Mouse (Mus musculus): ENCODE measurements around the gene Il34. TPM values are rescaled to one million over a fixed set of nuclear protein-coding genes. Genes with fewer than 3 reads are reported as not detected.
A peak's percentile ranks its signal among the peaks of the same experiment; 100 is the strongest.

The Il34 gene
- polyA plus RNA-seq, 1 experiment: 2.0 TPM

DNA sequence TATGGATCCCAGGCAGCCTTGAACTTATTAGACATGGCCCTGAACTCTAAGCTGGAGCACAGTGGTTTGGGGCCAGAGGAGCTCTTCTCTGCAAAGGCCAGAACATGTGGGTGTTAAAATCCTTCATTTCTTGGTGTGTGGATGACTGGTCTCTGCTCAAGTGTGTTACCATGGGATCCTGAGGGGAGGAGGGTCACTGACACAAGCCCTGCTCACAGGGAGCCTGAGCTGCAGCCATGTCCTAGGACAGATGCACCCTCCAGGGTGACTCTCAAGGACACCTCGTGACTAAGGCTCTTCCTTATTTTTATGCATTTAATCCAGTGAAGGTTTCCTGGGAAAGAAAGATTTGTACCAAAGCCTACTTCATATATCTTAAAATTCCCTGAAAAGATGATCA is 107.6 kb downstream of the Il34 start:
- Histone ChIP-seq H3K27me3 (ENCODE audit: control insufficient read depth, insufficient read depth, low read length) (no peaks in the 10 kb centered on the region), H3K4me3 (ENCODE audit: control insufficient read depth, low read depth, low read length) (no peak overlapping the region), H3K27ac (ENCODE audit: control insufficient read depth, insufficient read depth, low read depth, low read length) (no peak overlapping the region), H3K4me1 (ENCODE audit: control insufficient read depth, insufficient read depth, low read length) (no peaks in the 10 kb centered on the region; the same call in 1 of the 2 replicates), H3K36me3 (ENCODE audit: control insufficient read depth, insufficient read depth, low read length) (no peaks in the 10 kb centered on the region)
- TF ChIP-seq CTCF (IDR thresholded peaks at IDR 0.05; ENCODE audit: control insufficient read depth, insufficient read depth, insufficient replicate concordance, low read depth, low read length): no peak
- no peak for TF ChIP-seq POLR2A (IDR thresholded peaks at IDR 0.05; ENCODE audit: control insufficient read depth, low read depth, low read length)

DNA sequence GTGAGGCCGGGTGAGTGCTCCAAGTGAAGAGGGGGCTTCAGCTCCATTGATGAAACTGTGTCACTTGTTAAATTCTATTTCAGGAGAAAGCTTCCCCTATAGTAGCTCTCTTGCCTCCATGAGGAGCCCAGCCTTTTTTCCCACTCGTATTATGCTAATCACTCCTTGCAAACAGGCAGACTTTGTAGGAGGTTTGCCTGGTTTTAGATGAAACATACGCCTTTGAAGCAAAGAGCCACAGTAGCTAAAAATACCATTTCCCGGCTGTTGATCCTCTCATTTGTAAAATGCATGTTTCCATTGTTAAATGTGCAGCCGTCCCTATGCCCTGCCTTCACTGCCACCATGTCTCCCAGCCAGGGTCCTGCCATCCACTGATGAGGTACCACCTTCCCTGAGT is 108.2 kb downstream of the Il34 start:
- TF ChIP-seq CTCF (IDR thresholded peaks at IDR 0.05; ENCODE audit: control insufficient read depth, insufficient read depth, insufficient replicate concordance, low read depth, low read length) (no peak), POLR2A (IDR thresholded peaks at IDR 0.05; ENCODE audit: control insufficient read depth, low read depth, low read length) (no peak)
- Histone ChIP-seq H3K36me3 (ENCODE audit: control insufficient read depth, insufficient read depth, low read length) (no peaks in the 10 kb centered on the region), H3K27ac (ENCODE audit: control insufficient read depth, insufficient read depth, low read depth, low read length) (no peak overlapping the region), H3K4me1 (ENCODE audit: control insufficient read depth, insufficient read depth, low read length) (no peaks in the 10 kb centered on the region; the same call in 1 of the 2 replicates), H3K4me3 (ENCODE audit: control insufficient read depth, low read depth, low read length) (no peak overlapping the region), H3K27me3 (ENCODE audit: control insufficient read depth, insufficient read depth, low read length) (no peaks in the 10 kb centered on the region)

DNA sequence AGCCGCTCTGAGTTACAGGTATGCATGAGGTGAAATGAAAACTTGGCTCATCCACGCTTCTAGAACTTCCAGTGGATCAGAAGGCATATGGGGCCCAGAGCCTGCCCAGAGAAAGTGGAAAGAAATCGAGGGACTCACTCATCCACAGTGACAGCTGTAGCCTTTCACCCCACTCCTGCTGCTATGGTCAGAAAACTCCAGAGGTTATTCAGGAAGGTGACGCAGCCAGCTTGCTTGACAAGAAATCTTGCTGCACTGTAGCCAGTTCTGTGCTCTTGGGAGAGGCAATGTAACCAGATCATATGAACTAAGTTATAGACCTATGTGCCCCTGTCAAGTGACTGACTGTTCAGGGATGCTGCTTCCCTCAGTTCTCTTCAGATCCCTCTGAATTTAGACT is 109.7 kb downstream of the Il34 start:
- Histone ChIP-seq H3K27ac (ENCODE audit: control insufficient read depth, insufficient read depth, low read depth, low read length) (no peak overlapping the region), H3K4me3 (ENCODE audit: control insufficient read depth, low read depth, low read length) (no peak overlapping the region), H3K4me1 (ENCODE audit: control insufficient read depth, insufficient read depth, low read length) (no peaks in the 10 kb centered on the region; the same call in 1 of the 2 replicates), H3K27me3 (ENCODE audit: control insufficient read depth, insufficient read depth, low read length) (no peaks in the 10 kb centered on the region), H3K36me3 (ENCODE audit: control insufficient read depth, insufficient read depth, low read length) (no peaks in the 10 kb centered on the region)
- TF ChIP-seq CTCF (IDR thresholded peaks at IDR 0.05; ENCODE audit: control insufficient read depth, insufficient read depth, insufficient replicate concordance, low read depth, low read length): no peak
- no peak for TF ChIP-seq POLR2A (IDR thresholded peaks at IDR 0.05; ENCODE audit: control insufficient read depth, low read depth, low read length)

DNA sequence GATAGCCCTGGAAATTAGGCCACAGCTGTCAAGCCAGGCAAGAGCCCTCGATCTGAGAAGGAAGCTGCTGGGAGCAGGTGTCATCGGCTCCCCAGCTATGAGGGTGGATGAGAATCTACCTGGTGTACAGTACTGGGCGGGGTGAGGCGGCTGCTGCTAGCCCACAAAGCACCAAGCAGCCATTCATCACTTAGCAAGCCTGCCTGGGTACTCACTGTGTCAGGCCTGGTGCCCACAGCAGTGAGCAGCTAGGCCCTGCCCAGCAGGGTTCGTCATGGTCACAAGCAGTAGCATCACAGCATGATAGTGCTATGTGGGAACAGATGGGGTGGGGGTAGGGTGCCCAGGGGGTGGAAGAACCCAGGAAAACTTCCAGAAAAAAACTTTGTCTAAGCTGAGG is 110.3 kb downstream of the Il34 start:
- H3K27me3 ChIP-seq (ENCODE audit: control insufficient read depth, insufficient read depth, low read length): no peaks in the 10 kb centered on the region
- H3K4me1 ChIP-seq (ENCODE audit: control insufficient read depth, insufficient read depth, low read length): no peaks in the 10 kb centered on the region; the same call in 1 of the 2 replicates
- no peak overlapping the region for H3K4me3 ChIP-seq (ENCODE audit: control insufficient read depth, low read depth, low read length)
- no peak for TF ChIP-seq CTCF (IDR thresholded peaks at IDR 0.05; ENCODE audit: control insufficient read depth, insufficient read depth, insufficient replicate concordance, low read depth, low read length)
- TF ChIP-seq POLR2A (IDR thresholded peaks at IDR 0.05; ENCODE audit: control insufficient read depth, low read depth, low read length): no peak
- no peaks in the 10 kb centered on the region for H3K36me3 ChIP-seq (ENCODE audit: control insufficient read depth, insufficient read depth, low read length)
- no peak overlapping the region for H3K27ac ChIP-seq (ENCODE audit: control insufficient read depth, insufficient read depth, low read depth, low read length)

DNA sequence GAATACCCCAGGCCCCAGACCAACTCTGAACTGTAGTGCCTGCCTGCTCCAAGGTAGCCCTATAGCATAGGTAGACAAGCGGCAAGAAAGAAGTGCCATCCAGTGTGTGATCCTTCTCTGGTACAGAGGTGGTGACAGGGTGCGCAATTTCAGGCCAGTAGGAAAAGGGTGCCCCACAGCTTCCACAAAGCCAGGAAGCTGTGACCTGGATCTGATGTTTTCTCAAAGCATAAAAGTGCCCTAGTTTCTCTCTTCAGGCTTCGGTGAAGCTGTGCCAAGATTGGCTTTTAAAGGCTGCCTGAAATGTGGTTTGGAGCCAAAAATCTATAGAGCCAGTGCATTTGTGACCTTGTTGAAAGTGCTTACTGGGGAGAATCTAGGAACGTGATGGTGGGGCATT is 110.9 kb downstream of the Il34 start:
- no peak for TF ChIP-seq CTCF (IDR thresholded peaks at IDR 0.05; ENCODE audit: control insufficient read depth, insufficient read depth, insufficient replicate concordance, low read depth, low read length)
- TF ChIP-seq POLR2A (IDR thresholded peaks at IDR 0.05; ENCODE audit: control insufficient read depth, low read depth, low read length): no peak
- Histone ChIP-seq H3K27ac (ENCODE audit: control insufficient read depth, insufficient read depth, low read depth, low read length) (no peak overlapping the region), H3K4me3 (ENCODE audit: control insufficient read depth, low read depth, low read length) (no peak overlapping the region), H3K4me1 (ENCODE audit: control insufficient read depth, insufficient read depth, low read length) (no peaks in the 10 kb centered on the region; the same call in 1 of the 2 replicates), H3K27me3 (ENCODE audit: control insufficient read depth, insufficient read depth, low read length) (no peaks in the 10 kb centered on the region), H3K36me3 (ENCODE audit: control insufficient read depth, insufficient read depth, low read length) (no peaks in the 10 kb centered on the region)

DNA sequence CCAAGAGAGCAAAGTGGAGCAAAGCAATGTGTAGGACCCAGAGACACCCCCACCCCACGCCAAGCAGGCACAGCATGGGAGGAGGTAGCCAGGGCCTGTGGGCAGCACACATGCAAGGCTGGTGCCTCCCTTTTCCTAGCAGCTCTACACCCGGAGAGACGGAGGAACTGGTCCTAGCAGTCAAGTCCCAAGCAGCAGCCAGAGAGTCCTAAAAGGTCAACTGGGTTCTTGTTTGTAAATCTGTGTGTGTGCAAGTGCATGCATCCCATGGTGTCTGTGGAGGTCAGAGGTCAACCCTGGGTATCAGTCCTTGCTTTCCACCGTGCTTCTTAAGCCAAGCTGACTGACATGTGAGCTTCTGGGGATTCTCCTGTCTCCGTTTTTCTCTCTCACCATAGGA is 111.5 kb downstream of the Il34 start:
- H3K4me1 ChIP-seq (ENCODE audit: control insufficient read depth, insufficient read depth, low read length): no peaks in the 10 kb centered on the region
- TF ChIP-seq POLR2A (IDR thresholded peaks at IDR 0.05; ENCODE audit: control insufficient read depth, low read depth, low read length) (0 out of 2 replicates have a peak, but pooled peaks have one; percentile 12), CTCF (IDR thresholded peaks at IDR 0.05; ENCODE audit: control insufficient read depth, insufficient read depth, insufficient replicate concordance, low read depth, low read length) (no peak)
- H3K4me3 ChIP-seq (ENCODE audit: control insufficient read depth, low read depth, low read length): no peak overlapping the region
- H3K36me3 ChIP-seq (ENCODE audit: control insufficient read depth, insufficient read depth, low read length): no peaks in the 10 kb centered on the region
- H3K27ac ChIP-seq (ENCODE audit: control insufficient read depth, insufficient read depth, low read depth, low read length): no peak overlapping the region
- H3K27me3 ChIP-seq (ENCODE audit: control insufficient read depth, insufficient read depth, low read length): no peaks in the 10 kb centered on the region

Other genes with a start within 250 kb of the Il34 start
- gene Vac14, start 187.3 kb downstream of the Il34 start, polyA plus RNA-seq (2012; rRNA removed): 11.8 and 13.1 TPM in 2 replicates
- gene Mtss1l, start 84.4 kb downstream of the Il34 start, polyA plus RNA-seq (2012; rRNA removed): 9.0 TPM in 2 replicates
- 49.6 and 54.6 TPM in 2 replicates for gene Cog4, start 40.7 kb upstream of the Il34 start, polyA plus RNA-seq (2012; rRNA removed)
- gene Sf3b3, start 40.9 kb upstream of the Il34 start, polyA plus RNA-seq (2012; rRNA removed): 18.1 and 19.3 TPM in 2 replicates
- gene Fuk, start 96.6 kb upstream of the Il34 start, polyA plus RNA-seq (2012; rRNA removed): 7.5 and 7.8 TPM in 2 replicates
- 3.4 and 4.7 TPM in 2 replicates for gene St3gal2, start 114.0 kb upstream of the Il34 start, polyA plus RNA-seq (2012; rRNA removed)
- gene Ddx19a, start 191.9 kb upstream of the Il34 start, polyA plus RNA-seq (2012; rRNA removed): 5.1 and 5.8 TPM in 2 replicates
- gene Ddx19b, start 225.8 kb upstream of the Il34 start, polyA plus RNA-seq (2012; rRNA removed): 46.7 and 50.8 TPM in 2 replicates
- gene Aars, start 227.2 kb upstream of the Il34 start, polyA plus RNA-seq (2012; rRNA removed): 46.5 and 49.4 TPM in 2 replicates